13 mouse cellular contexts compared by ENCODE assay signal in genomic region chr2:118069975-118070374, GRCm38 (mm10).
"Had no signal": no experiment of that assay in that cellular context is flagged by ENCODE, and none has a peak within 500 bp of the region (broad histone marks: within the 10 kb centered on the region; RNA-seq: fewer than 3 reads in every experiment).

No protein-coding gene starts in this region.

- H3K4me1 ChIP-seq: limb, embryonic 10.5 days; lung, embryonic 15.5 days had no signal

- H3K4me3 ChIP-seq: layer of hippocampus, adult 2 months; limb, embryonic 10.5 days; lung, embryonic 15.5 days had no signal

- ATAC-seq: midbrain, embryonic 16.5 days had no signal

- H3K27me3 ChIP-seq: lung, embryonic 15.5 days had no signal

- H3K9ac ChIP-seq: lung, embryonic 15.5 days had no signal

- H3K9me3 ChIP-seq: limb, embryonic 10.5 days; lung, embryonic 15.5 days had no signal

- H3K27ac ChIP-seq: layer of hippocampus, adult 2 months; limb, embryonic 10.5 days; lung, embryonic 15.5 days; macrophage had no signal

- DNase-seq: kidney, adult 11 months; kidney, postnatal 10 days; kidney, postnatal 4 days; lung, postnatal 14 days; right cerebral cortex, postnatal 14 days; thymus, adult 18-20 months; thymus, postnatal 14 days had no signal

- H3K4me2 ChIP-seq: lung, embryonic 15.5 days; midbrain, embryonic 11.5 days had no signal

- H3K36me3 ChIP-seq: limb, embryonic 10.5 days; lung, embryonic 15.5 days had no signal
